Mouse (Mus musculus) embryonic facial prominence, embryonic 12.5 days (tissue): ENCODE measurements at regions not wholly inside any gene's neighbourhood (a gene's known extent, or its start where the extent isn't known, plus 50 kb on each side); places are given as distances from the start of the nearest gene placed in this dataset.

Source experiments
- ATAC-seq: fragments of 200-750 bp; cut with Nextera tagmentation; 2 replicates; pipeline ENCODE4 v1.8.0; 2017; ENCODE audit not compliant: insufficient number of reproducible peaks, insufficient read depth, low FRiP score, low TSS enrichment
- H3K27ac ChIP-seq: fragments of 300-500 bp; sonication (generic); 2 replicates; pipeline ENCODE4 v1.5.1; 2016; ENCODE audit warnings: mild to moderate bottlenecking
- H3K27me3 ChIP-seq: fragments of 300-500 bp; sonication (generic); 2 replicates; pipeline ENCODE4 v1.6.1; 2016; ENCODE audit warnings: mild to moderate bottlenecking, moderate library complexity
- H3K36me3 ChIP-seq: fragments of 300-500 bp; sonication (generic); 2 replicates; pipeline ENCODE4 v1.6.1; 2016; ENCODE audit warnings: mild to moderate bottlenecking
- H3K4me1 ChIP-seq: fragments of 300-500 bp; sonication (generic); 2 replicates; pipeline ENCODE4 v1.6.1; 2016
- H3K4me2 ChIP-seq: fragments of 300-500 bp; sonication (generic); replicated peaks from 2 replicates; pipeline ENCODE4 v1.6.1; 2016; ENCODE audit warnings: mild to moderate bottlenecking, moderate library complexity
- H3K4me3 ChIP-seq: fragments of 300-500 bp; sonication (generic); 2 replicates; pipeline ENCODE4 v1.5.1; 2016; ENCODE audit warnings: mild to moderate bottlenecking
- H3K9ac ChIP-seq: fragments of 300-500 bp; sonication (generic); 2 replicates; pipeline ENCODE4 v1.6.1; 2016; ENCODE audit warnings: mild to moderate bottlenecking, moderate library complexity
- H3K9me3 ChIP-seq: fragments of 300-500 bp; sonication (generic); 2 replicates; pipeline ENCODE4 v1.6.1; 2016; ENCODE audit warnings: mild to moderate bottlenecking, moderate library complexity
- WGBS: fragments of 180-500 bp; shearing (Covaris S2); methylation state at CpG from one replicate; pipeline ENCODE4 v1.1.7; 2016; 5-methylcytosine and 5-hydroxymethylcytosine counted together

DNA sequence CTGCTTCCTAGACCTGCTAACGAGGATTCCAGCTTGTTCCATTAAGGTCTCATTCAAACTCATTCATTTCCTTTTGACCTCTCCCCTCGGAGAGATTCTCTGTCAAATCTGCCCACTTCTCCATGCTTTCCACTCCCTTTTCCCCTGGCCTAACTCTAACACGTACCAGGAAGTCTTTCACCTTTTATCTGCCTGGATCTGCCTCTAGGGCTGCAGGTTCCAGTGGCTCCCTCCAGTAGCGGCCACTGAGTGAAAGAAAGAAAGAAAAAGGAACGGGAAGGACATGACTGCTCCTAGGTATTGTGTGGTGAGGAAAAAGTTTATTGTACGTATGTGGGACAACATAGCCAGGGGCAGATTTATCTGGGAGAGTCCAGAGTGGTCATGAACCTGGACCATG lies 64.8 kb upstream of the Tmem45b start:
- ATAC-seq, result no peak
- 62% methylated on average over 6 of the region's 6 CpGs for WGBS
- Histone ChIP-seq H3K36me3 (no peaks in the 10 kb centered on the region), H3K4me1 (no peaks in the 10 kb centered on the region), H3K4me2 (no peak overlapping the region), H3K9ac (no peak overlapping the region), H3K9me3 (no peaks in the 10 kb centered on the region), H3K27me3 (no peaks in the 10 kb centered on the region), H3K27ac (no peak overlapping the region), H3K4me3 (no peak overlapping the region)

DNA sequence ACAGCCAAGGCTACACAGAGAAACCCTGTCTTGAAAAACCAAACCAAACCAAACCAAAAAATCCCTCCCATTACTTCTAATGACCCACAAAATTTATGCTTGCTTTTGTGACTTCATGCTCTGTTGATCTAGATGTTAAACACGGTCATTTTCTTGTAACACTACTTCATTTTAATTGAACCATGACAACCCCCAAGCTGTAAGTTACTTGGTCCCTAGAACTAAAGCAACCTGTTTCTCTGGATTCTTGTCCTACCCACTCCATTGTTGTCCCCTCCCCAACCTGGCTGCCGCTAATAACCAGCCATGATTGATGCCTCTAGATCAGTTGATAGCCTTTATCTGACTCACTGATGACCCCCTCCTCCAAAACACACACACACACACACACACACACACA lies 63.0 kb upstream of the Tmem45b start:
- Histone ChIP-seq H3K36me3 (no peaks in the 10 kb centered on the region), H3K27ac (no peak overlapping the region), H3K4me2 (no peak overlapping the region), H3K4me3 (no peak overlapping the region), H3K27me3 (no peaks in the 10 kb centered on the region), H3K4me1 (no peaks in the 10 kb centered on the region), H3K9ac (no peak overlapping the region), H3K9me3 (no peaks in the 10 kb centered on the region)
- no peak for ATAC-seq
- WGBS, result 68% methylated on average over 2 of the region's 2 CpGs
